Mouse (Mus musculus): ENCODE data around the gene Satb2. TPM values are rescaled to one million over a fixed set of nuclear protein-coding genes. Genes with fewer than 3 reads are reported as not detected.

The Satb2 gene
- polyA plus RNA-seq, 1 experiment from 2014 or later, result 0.04 TPM

DNA sequence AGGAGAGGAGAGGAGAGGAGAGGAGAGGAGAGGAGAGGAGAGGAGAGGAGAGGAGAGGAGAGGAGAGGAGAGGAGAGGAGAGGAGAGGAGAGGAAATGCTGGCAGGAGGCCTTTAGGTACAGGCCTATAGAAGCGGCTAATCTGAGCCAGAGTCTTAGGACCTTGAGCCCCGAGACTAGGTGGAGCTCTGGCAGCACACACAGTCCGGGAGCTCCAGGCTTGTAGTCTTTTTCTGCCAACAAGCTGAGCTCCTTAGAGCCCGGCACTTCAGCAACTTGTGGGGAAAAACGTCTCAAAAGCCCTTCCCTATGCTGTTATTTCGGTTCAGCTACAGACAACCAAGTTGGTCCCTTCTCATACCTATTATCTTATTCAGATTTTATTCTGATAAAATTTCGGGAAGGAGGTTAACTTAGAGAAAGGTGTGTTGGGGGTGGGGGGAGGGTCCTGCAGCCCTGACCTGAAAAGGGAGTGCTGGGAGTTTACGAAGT lies 4.7 kb upstream of the Satb2 start:
- H3K4me1 ChIP-seq (ENCODE audit: control insufficient read depth, low read depth, low read length), result no peaks in the 10 kb centered on the region
- H3K36me3 ChIP-seq (ENCODE audit: control insufficient read depth, insufficient read depth), result no peaks in the 10 kb centered on the region
- no peak overlapping the region for H3K4me2 ChIP-seq (ENCODE audit: low read depth, low read length)
- no peak overlapping the region for H3K27ac ChIP-seq (ENCODE audit: low read length)
- no peak for ATAC-seq (ENCODE audit: low read depth)
- H3K27me3 ChIP-seq (ENCODE audit: control insufficient read depth, insufficient read depth, low read depth, low read length), result peaks cover 70% of the 10 kb centered on the region
- H3K9ac ChIP-seq (ENCODE audit: low read depth, low read length), result no peak overlapping the region
- no peaks in the 10 kb centered on the region for H3K9me3 ChIP-seq (replicated peaks; ENCODE audit: control insufficient read depth, low read length)
- H3K4me3 ChIP-seq (ENCODE audit: low read depth, low read length), result no peak overlapping the region
- 6% methylated on average over 8 of the region's 8 CpGs for WGBS (ENCODE audit: insufficient replicate concordance)

DNA sequence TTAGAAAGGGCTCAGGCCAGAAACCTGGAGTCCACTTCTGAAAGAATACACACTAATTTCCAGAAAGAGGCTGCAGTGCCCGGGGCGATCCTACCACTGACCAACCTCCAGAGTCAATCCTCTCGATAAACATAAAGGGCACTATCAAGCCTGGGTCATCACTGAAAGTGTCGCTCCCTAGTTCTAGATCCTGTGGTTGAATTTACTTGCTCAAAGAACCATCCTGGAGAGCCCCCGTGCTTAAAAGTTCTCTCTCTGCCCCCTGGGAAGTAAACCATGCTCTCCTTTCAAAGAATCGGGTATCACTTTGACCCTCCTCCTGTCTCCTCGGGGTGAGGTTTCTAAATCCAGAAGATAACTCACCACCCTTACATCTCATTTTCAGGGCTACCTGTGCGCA lies 4.2 kb upstream of the Satb2 start:
- H3K4me3 ChIP-seq (ENCODE audit: low read depth, low read length), result no peak overlapping the region
- WGBS (ENCODE audit: insufficient replicate concordance), result 3% methylated on average over 8 of the region's 8 CpGs

DNA sequence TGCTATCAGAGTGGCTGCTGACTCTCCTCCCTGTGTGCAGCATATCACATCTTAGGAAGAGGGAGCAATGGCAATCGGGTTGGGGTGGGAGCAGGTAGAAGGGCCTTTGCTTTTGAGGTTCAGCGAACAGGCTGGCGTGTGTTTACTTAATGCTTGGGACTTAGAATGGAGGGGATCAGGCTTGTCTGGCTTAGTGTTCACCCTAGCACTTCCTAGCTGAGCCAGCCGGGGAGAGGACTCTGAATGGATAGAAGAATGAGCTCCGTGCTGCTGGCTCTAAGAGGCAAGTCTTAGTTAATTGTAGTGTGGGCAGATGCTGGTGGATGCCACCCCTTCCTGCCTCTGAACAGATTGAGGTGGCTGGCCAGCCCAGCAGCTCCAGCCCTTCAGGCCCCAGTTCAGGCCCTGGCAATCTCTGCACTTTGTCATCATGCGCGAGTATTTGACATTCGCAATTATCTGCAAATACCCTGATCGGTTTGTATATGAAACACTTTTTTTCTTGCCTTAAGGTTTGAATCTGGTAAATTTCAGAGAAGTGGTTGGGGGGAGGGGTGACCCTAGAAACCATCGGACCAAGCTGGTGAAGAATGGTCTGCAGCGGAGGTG lies 3.6 kb upstream of the Satb2 start:
- no peak for ATAC-seq (ENCODE audit: low read depth)
- Histone ChIP-seq H3K9ac (ENCODE audit: low read depth, low read length) (no peak overlapping the region), H3K4me2 (ENCODE audit: low read depth, low read length) (no peak overlapping the region), H3K4me1 (ENCODE audit: control insufficient read depth, low read depth, low read length) (no peaks in the 10 kb centered on the region), H3K27ac (ENCODE audit: low read length) (no peak overlapping the region), H3K9me3 (replicated peaks; ENCODE audit: control insufficient read depth, low read length) (no peaks in the 10 kb centered on the region), H3K36me3 (ENCODE audit: control insufficient read depth, insufficient read depth) (no peaks in the 10 kb centered on the region), H3K27me3 (ENCODE audit: control insufficient read depth, insufficient read depth, low read depth, low read length) (peaks cover 81% of the 10 kb centered on the region), H3K4me3 (ENCODE audit: low read depth, low read length) (no peak overlapping the region)
- WGBS (ENCODE audit: insufficient replicate concordance), result 4% methylated on average over 11 of the region's 11 CpGs

More for the DNA sequence above, 4.2 kb upstream of the Satb2 start:
- H3K27me3 ChIP-seq (ENCODE audit: control insufficient read depth, insufficient read depth, low read depth, low read length), result peaks cover 76% of the 10 kb centered on the region
- no peak for ATAC-seq (ENCODE audit: low read depth)
- no peak overlapping the region for H3K27ac ChIP-seq (ENCODE audit: low read length)
- no peaks in the 10 kb centered on the region for H3K36me3 ChIP-seq (ENCODE audit: control insufficient read depth, insufficient read depth)
- H3K9ac ChIP-seq (ENCODE audit: low read depth, low read length), result no peak overlapping the region
- no peaks in the 10 kb centered on the region for H3K4me1 ChIP-seq (ENCODE audit: control insufficient read depth, low read depth, low read length)
- H3K4me2 ChIP-seq (ENCODE audit: low read depth, low read length), result no peak overlapping the region
- H3K9me3 ChIP-seq (replicated peaks; ENCODE audit: control insufficient read depth, low read length), result no peaks in the 10 kb centered on the region

DNA sequence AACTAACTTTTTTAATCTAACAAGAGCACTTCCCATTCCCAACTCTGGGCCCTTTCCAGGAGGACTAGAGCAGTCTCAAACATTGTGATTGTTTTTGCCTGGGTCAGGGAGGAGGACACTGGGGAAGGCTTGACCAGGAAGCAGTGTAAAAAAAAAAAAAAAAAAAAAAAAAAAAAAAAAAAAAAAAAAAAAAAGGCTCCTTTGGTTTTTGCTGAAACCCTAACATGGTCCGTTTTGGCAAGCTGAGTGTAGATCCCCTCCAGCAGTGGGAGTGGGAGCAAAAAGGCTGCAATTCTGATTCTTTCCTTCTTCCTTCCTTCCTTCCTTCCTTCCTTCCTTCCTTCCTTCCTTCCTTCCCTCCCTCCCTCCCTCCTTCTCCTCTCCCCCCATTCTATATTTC lies 3.1 kb upstream of the Satb2 start:
- Histone ChIP-seq H3K9ac (ENCODE audit: low read depth, low read length) (no peak overlapping the region), H3K4me1 (ENCODE audit: control insufficient read depth, low read depth, low read length) (no peaks in the 10 kb centered on the region), H3K4me3 (ENCODE audit: low read depth, low read length) (no peak overlapping the region), H3K4me2 (ENCODE audit: low read depth, low read length) (no peak overlapping the region), H3K36me3 (ENCODE audit: control insufficient read depth, insufficient read depth) (no peaks in the 10 kb centered on the region), H3K27ac (ENCODE audit: low read length) (no peak overlapping the region), H3K27me3 (ENCODE audit: control insufficient read depth, insufficient read depth, low read depth, low read length) (peaks cover 87% of the 10 kb centered on the region), H3K9me3 (replicated peaks; ENCODE audit: control insufficient read depth, low read length) (no peaks in the 10 kb centered on the region)
- 0% methylated on average over 1 of the region's 1 CpGs for WGBS (ENCODE audit: insufficient replicate concordance)
- no peak for ATAC-seq (ENCODE audit: low read depth)

DNA sequence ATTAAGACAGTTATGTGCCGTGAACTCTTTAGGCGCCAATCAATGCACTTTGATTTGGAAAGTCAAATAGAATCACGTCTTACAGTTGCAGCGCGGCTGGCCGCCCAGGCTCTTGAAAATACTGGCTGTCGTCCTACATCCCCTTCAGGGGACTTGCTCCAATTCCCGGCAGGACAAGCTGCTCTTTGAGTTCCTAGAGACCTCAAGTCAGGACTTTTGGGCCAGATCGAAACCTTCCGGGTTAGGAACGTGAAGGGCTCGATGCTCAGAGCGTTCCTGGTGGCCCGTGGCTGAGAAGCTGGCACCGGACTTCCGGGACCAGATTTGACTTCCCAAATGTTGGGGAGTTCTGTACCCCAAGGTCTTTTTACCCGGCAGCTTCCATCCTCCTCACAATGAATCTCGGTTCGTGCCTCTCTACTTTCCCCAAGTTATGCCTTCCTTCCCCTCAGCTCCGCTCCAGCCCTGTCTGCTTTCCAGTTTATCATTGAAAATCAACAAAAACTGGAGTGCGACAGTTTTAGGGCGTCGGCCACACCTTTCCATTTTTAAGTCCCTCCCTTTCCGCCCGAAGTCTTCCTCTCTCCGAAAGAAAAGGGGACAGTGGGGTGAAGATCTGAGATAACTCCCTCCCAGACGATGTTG lies 2.3 kb upstream of the Satb2 start:
- no peak overlapping the region for H3K4me3 ChIP-seq (ENCODE audit: low read depth, low read length)

DNA sequence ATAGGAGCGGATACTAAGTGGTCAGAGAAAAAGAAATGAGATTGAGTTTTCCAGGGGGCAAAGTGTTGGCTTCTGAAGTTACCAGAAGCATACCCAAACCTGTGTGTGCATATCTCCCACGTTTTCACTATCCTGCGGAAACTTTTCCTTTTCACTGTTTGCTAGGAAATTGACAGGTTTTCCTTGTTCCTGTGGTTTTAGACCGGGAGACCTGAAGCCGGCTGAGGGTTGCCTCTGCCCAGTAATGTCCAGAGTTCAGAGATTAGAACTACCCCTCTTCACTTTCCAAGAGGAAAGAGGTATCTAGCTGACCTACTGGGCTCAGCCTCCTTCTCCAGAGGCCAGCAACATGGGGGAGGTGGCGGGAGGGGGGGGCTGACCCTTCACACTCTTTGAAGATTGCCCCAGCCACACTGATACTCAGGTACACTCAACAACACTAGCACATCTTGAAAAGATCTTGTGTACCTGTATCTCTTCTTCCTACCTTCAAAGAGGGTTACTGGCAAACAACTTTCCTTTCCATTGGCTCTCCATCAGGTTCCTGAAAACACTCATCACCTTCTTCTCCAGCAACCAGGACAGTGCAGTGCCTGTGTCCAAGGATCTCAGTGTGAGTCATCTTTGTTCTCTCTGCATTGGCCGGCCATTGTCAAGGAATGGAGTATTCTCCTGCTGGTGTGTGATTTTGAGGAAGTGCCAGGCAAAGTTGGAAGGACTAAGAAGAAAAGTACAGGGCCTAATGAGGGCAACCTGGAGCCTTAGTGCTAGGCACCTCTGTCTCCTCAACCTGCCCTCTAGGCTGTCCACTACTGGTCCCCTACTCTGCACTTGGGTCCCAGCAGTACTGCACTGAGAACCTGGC lies 1.3 kb upstream of the Satb2 start:
- Histone ChIP-seq H3K27me3 (ENCODE audit: control insufficient read depth, insufficient read depth, low read depth, low read length) (peaks cover 92% of the 10 kb centered on the region), H3K36me3 (ENCODE audit: control insufficient read depth, insufficient read depth) (no peaks in the 10 kb centered on the region), H3K9ac (ENCODE audit: low read depth, low read length) (no peak overlapping the region), H3K4me1 (ENCODE audit: control insufficient read depth, low read depth, low read length) (no peaks in the 10 kb centered on the region), H3K4me2 (ENCODE audit: low read depth, low read length) (no peak overlapping the region), H3K4me3 (ENCODE audit: low read depth, low read length) (no peak overlapping the region), H3K9me3 (replicated peaks; ENCODE audit: control insufficient read depth, low read length) (no peaks in the 10 kb centered on the region), H3K27ac (ENCODE audit: low read length) (no peak overlapping the region)
- no peak for ATAC-seq (ENCODE audit: low read depth)
- WGBS (ENCODE audit: insufficient replicate concordance), result 5% methylated on average over 7 of the region's 7 CpGs

More for the DNA sequence above, 2.3 kb upstream of the Satb2 start:
- Histone ChIP-seq H3K27ac (ENCODE audit: low read length) (no peak overlapping the region), H3K9ac (ENCODE audit: low read depth, low read length) (no peak overlapping the region), H3K4me1 (ENCODE audit: control insufficient read depth, low read depth, low read length) (no peaks in the 10 kb centered on the region), H3K4me2 (ENCODE audit: low read depth, low read length) (no peak overlapping the region), H3K36me3 (ENCODE audit: control insufficient read depth, insufficient read depth) (no peaks in the 10 kb centered on the region), H3K9me3 (replicated peaks; ENCODE audit: control insufficient read depth, low read length) (no peaks in the 10 kb centered on the region), H3K27me3 (ENCODE audit: control insufficient read depth, insufficient read depth, low read depth, low read length) (peaks cover 93% of the 10 kb centered on the region)
- 2% methylated on average over 27 of the region's 27 CpGs for WGBS (ENCODE audit: insufficient replicate concordance)
- no peak for ATAC-seq (ENCODE audit: low read depth)

DNA sequence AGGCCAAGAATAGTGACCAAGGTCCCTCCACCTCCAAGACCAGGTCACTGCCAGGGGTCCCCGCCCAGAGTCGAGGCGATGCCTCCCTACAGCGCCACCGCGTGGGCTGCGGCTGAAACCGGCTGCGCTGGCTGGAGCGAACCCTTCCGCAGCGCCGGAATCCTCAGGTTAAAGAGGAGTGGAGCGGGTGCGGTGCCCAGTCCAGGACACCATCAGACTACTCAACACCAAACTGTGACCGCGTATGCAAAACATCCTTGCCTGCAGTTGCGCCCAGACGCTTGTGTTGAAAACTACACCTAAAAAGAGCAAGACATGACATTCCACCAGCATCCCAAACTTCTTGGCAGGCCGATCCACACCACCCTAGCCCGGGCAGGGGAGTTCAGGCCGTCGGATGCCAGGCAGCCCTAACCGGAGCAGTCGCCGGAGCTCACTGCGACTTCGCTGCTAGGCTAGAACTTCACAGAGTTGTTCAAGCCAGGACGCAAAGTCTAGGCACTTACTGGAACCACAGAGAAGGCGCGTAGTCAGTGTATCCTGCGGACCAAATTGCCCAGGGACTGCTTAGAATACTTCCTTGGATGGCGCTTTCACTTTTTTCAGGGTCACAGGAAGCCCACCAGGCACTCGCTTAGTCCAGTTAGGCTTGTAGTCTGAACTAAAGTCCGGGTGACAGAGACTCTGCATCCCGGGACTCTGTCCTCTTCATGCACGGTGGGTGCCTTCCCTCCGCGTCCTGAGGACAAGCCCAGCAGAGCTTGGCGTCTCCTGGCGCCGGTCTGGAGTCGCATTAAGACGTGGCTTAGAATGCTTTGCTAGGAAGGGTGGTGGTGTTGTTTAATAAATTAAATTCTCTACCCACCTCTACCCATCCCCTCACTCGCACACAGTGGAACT lies 999 bp downstream of the Satb2 start:
- Histone ChIP-seq H3K4me2 (ENCODE audit: low read depth, low read length) (0 out of 2 replicates have a peak overlapping the region, but pooled peaks have one; percentile 17), H3K4me1 (ENCODE audit: control insufficient read depth, low read depth, low read length) (no peaks in the 10 kb centered on the region), H3K4me3 (ENCODE audit: low read depth, low read length) (peak overlapping the region; percentile 13; the same call in 1 of the 2 replicates), H3K27me3 (ENCODE audit: control insufficient read depth, insufficient read depth, low read depth, low read length) (peaks cover 86% of the 10 kb centered on the region), H3K27ac (ENCODE audit: low read length) (no peak overlapping the region), H3K36me3 (ENCODE audit: control insufficient read depth, insufficient read depth) (no peaks in the 10 kb centered on the region), H3K9me3 (replicated peaks; ENCODE audit: control insufficient read depth, low read length) (no peaks in the 10 kb centered on the region), H3K9ac (ENCODE audit: low read depth, low read length) (no peak overlapping the region)
- no peak for ATAC-seq (ENCODE audit: low read depth)
- under 1% methylated on average over 45 of the region's 45 CpGs for WGBS (ENCODE audit: insufficient replicate concordance)

DNA sequence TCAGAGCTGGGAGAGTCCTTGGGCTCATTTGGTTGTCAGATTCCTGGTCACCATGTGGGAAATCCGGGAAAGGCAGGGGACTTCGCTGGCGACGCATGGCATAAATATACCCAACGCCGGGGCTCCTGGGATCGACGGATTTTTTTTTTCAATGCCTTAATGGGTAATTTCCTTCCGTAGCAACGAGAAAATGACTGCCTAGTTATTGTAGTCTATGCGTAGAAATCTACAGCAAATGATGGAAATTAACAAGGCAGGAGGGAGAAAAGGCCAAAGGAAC lies 1.7 kb downstream of the Satb2 start:
- no peaks in the 10 kb centered on the region; the same call in 1 of the 2 replicates for H3K4me1 ChIP-seq (ENCODE audit: control insufficient read depth, low read depth, low read length)
- no peaks in the 10 kb centered on the region for H3K9me3 ChIP-seq (replicated peaks; ENCODE audit: control insufficient read depth, low read length)
- no peak overlapping the region for H3K9ac ChIP-seq (ENCODE audit: low read depth, low read length)
- H3K36me3 ChIP-seq (ENCODE audit: control insufficient read depth, insufficient read depth), result no peaks in the 10 kb centered on the region
- peak overlapping the region; percentile 13; the same call in 1 of the 2 replicates for H3K4me3 ChIP-seq (ENCODE audit: low read depth, low read length)
- ATAC-seq (ENCODE audit: low read depth), result no peak
- no peak overlapping the region for H3K27ac ChIP-seq (ENCODE audit: low read length)
- WGBS (ENCODE audit: insufficient replicate concordance), result 3% methylated on average over 11 of the region's 11 CpGs
- H3K27me3 ChIP-seq (ENCODE audit: control insufficient read depth, insufficient read depth, low read depth, low read length), result peaks cover 86% of the 10 kb centered on the region
- 0 out of 2 replicates have a peak overlapping the region, but pooled peaks have one; percentile 17 for H3K4me2 ChIP-seq (ENCODE audit: low read depth, low read length)

All from liver, embryonic 16.5 days (tissue).